Mouse (Mus musculus): ENCODE measurements around the gene Tedc2.

DNA sequence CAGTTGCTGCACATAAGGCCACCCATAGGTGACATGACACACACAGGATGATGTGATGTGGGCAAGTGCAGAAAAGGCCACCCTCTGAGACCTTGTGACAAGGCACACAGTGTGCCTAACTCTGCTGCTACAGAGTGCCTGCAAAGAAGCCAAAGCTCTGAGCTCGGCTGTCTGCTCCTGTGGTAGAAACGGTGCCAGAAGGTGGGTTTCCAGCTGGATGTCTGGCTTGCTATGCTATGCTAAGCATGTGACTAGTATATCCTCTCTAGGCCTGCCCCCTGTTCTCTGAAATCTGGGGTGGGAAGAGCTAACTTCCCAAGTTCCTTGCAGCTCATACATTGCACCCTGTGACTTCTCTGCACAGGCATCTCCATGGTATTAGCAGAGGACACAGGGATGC, 44.1 kb upstream of the Tedc2 start:
- no peak for TF ChIP-seq POLR2A (IDR thresholded peaks at IDR 0.05; ENCODE audit: insufficient read length, low read depth)
- no peak for TF ChIP-seq CEBPB (IDR thresholded peaks at IDR 0.05; ENCODE audit: insufficient read depth, poor library complexity, severe bottlenecking)
- no peak for TF ChIP-seq MYOG (IDR thresholded peaks at IDR 0.05; ENCODE audit: control insufficient read depth in 1 of 3, insufficient read depth in 1 of 3, insufficient read length in 2 of 3, low read depth in 2 of 3)
- TF ChIP-seq TCF3 (IDR thresholded peaks at IDR 0.05; ENCODE audit: insufficient read length, low read depth): no peak
- TF ChIP-seq POLR2AphosphoS2 (IDR thresholded peaks at IDR 0.05; ENCODE audit: insufficient read length, low read depth): no peak
- no peak for TF ChIP-seq MAX (IDR thresholded peaks at IDR 0.05; ENCODE audit: low read depth)
- no peak for TF ChIP-seq E2F4 (IDR thresholded peaks at IDR 0.05; ENCODE audit: insufficient read depth)
- TF ChIP-seq TCF12 (IDR thresholded peaks at IDR 0.05; ENCODE audit: insufficient read depth, poor library complexity, severe bottlenecking): no peak
- TF ChIP-seq USF1 (IDR thresholded peaks at IDR 0.05; ENCODE audit: low read depth): no peak
